Mouse (Mus musculus) mouse embryonic stem cell (cell line): Measurements from ENCODE around the gene Ralb.

ENCODE experiments used
- in situ Hi-C, 2 experiments: fragments of 300-500 bp; cut with MboI; formaldehyde crosslinking; loops; 1 replicate in 1 of 2; 3 replicates in 1 of 2; pipeline ENCODE4 v1.14.3; 2019 to 2020; ENCODE audit warnings: low sequenced_read_pairs in 2 of 2, low pct_unique_long_range_greater_than_20kb in 1 of 2, mixed read lengths in 1 of 2; ENCODE audit not compliant: unreplicated experiment in 1 of 2

Ralb gene

DNA sequence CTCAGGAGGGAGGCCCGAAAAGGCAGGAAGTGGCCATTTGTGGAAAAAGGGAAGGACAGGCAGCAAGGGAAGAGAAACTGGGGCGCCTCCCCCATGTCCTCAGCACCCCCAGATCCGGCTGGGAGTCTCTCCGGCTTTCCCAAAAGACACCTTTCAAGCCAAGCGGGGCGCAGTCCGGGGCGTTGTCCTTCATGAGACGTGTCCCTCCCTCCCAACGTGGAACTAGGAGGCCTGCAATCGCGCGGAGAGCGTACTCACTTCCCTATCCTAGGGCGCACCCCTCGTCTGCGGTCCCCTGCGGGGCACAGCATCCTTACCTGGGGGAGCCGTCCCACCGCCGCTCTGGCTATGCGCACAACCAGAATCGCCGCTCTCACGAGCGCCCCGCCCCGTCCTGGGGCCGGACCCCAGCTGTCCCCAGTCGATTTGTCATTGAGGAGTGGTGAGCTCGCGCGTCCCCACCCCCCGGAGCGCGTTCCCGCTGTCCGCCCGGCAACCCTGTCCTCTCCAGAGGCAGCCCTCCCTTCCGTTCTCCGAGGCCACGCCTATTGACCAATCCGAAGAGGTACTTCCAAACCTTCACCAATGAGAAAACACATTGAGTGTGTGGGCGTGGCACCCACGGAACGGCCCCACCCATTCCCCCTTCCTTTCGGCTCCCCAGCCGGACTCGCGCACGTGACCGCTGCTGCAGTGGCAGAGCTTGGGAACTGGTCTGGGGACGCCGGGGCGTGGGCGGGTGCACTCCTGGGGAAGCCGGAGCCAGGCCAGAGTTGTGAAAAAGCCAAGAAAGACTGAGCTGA lies at the start of gene Ralb:
Gene Ralb (minus strand): TSS at position 535 of the 803 bp plus-strand sequence.
- in situ Hi-C loops: no loop called here

DNA sequence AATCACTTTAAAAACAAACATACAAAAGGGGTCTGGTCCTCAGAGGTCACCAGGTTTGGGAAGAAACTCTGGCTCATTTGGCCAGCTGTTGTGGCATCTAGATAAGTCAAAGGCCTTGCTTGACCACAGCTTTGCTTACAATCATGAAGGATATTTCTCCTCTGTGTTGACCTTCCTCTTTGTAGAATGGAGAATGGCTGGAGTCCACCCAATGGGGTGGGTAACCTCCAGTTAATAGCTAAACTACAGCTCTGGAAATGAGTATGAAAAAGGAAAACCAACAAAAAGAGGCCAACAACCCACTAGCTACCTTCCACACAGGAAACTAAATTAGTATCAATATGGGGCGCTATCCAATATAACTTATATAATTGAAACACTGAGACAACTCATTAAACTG lies 47.1 kb upstream of the Ralb start:
- in situ Hi-C loops: loop anchor here in 1 of 2 experiments (10.0 kb wide), 1 partner anchor 123 kb away; no protein-coding TSS in a partner anchor

DNA sequence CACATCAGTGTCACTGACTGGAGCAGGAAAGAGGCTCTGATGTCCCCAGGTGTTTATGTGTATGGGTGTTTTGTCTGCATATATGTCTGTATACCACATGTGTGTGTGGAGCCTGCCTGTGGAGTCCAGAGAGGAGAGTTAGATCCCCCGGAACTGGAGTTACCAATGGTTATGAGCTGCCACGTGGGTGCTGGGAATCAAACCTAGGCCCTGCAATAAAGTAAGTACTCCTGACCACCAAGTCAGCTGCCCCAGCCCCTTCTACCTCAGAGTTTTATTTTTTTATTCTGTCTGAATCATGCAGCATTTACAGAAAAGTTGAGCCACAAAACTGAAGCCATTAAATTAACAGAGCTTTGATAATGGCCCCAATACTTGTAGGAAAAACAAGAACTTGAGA lies 45.5 kb upstream of the Ralb start:
- in situ Hi-C loops: loop anchor here in 1 of 2 experiments (10.0 kb wide), 1 partner anchor 125 kb away; no protein-coding TSS in a partner anchor

DNA sequence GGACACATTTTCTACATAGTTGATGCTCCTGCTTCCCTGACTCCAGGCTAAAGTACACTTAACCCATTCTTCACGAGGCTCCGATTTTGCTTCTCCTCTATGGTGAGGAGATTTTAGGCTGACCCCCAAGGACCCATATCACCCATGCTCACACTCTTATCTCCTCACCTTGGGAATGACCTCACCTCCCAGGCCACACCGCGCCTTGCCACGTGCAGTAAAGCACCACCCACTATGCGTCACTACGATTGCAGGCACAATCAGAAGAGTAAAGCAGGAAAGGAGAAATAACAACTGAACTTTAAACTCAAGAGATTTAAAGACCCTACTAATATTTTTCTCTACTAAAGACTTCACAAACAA lies 44.7 kb upstream of the Ralb start:
- in situ Hi-C loops: loop anchor here in 1 of 2 experiments (10.0 kb wide), 1 partner anchor 125 kb away; no protein-coding TSS in a partner anchor

DNA sequence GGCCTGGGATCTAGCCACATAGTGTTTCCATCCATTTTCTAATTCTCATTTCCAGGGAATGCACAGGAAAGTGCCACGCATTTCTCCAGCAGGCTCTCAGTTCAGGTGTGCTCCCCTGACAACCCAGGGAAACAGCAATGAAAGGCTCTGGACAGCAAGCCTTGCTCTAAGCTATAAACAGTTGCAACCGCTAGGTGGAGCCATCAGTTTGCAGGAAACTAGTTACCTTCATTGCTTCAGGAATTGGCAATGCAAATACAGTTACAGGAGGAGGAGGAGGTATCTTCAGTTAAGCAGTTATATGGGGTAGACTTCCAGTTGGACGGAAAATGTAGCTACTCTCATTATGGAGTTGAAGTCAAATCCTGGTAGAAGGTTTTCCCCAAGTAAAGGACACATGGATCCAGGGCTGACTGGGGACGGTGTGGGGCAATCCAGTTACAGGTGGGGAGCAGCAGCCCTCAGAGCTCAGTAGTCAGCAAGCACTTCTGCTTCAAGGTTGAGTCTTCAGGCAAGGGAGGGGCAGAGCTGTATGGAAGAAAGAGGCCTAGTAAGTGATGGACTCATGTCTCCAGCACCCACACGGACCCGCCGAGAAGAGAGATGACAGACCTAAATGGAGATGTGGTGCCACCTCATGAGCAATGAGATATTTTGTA lies 44.2 kb upstream of the Ralb start:
- in situ Hi-C loops: loop anchor here in 1 of 2 experiments (10.0 kb wide), 1 partner anchor 126 kb away; no protein-coding TSS in a partner anchor

DNA sequence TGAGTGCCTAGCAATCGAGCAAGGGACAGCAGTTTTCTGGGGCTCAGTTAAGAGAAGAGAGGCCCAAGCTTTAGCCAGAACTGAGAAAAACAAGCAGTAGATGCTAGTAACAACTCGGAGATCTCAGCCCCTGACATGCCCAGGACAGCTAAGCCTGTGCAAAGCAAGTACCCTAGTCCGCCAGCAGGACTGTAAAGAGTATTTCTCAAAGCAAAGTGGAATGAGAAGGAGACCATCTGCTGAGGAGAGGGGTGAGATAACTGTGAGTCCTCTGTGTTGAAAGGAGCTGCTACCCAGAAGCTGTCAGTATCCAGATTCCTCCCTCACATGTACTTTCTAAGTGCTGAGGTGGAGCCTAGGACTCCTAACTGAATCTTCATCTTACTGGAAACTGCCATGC lies 41.9 kb upstream of the Ralb start:
- in situ Hi-C loops: loop anchor here in 1 of 2 experiments (10.0 kb wide), 1 partner anchor 128 kb away; no protein-coding TSS in a partner anchor

DNA sequence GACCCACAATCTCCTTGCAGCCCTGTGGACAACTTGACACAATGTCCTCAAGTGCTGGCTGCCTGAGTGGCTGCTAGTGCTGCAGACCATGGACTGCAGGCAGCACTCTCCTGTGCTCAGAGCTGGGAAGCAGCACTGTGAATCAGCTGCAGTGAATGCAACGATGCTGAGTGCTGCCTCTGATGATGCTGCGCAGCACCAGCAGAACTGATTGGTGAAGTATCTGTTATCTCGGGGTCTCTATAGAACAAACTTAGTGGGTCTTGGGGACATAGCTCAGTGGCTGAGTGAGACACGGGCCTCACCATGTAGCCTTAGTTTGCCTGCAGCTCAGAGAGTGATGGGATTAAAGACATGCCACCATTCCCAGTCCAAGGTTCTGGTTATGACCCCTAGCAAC lies 41.1 kb upstream of the Ralb start:
- in situ Hi-C loops: loop anchor here in 1 of 2 experiments (10.0 kb wide), 1 partner anchor 129 kb away; no protein-coding TSS in a partner anchor

DNA sequence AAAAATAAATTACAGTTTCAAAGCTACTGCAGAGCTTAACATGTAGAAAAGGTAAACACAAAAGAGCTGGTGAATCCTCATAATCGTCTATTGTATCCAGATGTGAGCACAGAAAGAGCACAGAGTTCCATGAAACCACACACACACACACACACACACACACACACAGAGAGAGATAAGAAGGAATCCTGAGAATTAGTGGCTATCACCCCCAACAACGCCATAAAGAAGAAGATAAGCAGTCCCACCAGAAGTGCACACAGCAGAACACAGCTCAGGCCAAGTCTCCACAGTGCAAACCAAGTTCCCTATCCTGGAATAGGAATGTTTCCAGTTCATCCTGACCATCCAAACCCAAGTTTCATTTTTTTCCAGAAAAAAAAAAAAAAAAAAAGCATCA lies 40.6 kb upstream of the Ralb start:
- in situ Hi-C loops: loop anchor here in 1 of 2 experiments (10.0 kb wide), 1 partner anchor 130 kb away; no protein-coding TSS in a partner anchor

DNA sequence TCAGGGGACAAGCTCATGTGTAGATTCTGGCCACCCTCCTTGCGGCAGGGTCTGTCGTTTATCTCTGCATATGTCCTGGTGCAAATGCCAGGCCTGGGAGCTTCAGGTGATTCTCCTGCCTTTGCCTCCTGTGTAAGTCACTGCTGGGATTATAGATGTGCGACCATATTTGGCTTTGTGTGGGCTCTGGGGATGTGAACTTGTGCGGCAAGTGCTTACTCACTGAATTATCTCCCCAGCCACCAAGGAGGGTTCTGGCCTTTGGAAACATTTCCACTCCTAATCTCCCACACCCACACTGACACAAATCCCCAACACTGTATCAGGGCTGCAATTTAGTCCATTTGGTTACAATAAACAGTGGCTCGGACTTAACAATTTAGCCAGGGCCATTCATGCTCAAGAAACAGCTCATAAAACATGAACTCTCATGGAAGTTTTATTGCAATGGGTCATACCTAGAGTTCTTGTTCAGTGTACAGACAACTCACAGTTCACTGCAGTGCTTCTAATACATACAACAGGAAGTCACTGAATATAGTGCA lies 40.1 kb upstream of the Ralb start:
- in situ Hi-C loops: loop anchor here in 1 of 2 experiments (10.0 kb wide), 1 partner anchor 130 kb away; no protein-coding TSS in a partner anchor

DNA sequence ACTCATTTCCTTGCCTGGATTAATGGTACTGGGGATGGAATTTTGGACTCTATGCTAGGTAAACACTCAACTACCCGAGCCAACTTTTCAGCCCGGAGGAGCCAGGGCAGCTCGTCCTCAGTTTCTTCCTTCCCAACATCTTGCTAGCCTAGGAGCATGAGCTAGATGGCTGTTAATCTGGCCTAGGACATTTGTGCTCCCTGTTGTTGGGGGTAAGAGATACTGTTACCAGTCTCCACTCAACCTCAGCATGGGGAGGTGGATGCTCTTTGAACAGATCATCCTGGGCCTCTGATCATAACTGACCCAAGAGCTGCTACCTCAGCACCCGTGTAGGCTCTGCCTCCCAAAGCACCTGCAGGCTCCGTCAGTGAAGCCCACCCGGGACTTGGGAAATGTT lies 38.7 kb upstream of the Ralb start:
- in situ Hi-C loops: loop anchor here in 1 of 2 experiments (10.0 kb wide), 1 partner anchor 131 kb away; no protein-coding TSS in a partner anchor

DNA sequence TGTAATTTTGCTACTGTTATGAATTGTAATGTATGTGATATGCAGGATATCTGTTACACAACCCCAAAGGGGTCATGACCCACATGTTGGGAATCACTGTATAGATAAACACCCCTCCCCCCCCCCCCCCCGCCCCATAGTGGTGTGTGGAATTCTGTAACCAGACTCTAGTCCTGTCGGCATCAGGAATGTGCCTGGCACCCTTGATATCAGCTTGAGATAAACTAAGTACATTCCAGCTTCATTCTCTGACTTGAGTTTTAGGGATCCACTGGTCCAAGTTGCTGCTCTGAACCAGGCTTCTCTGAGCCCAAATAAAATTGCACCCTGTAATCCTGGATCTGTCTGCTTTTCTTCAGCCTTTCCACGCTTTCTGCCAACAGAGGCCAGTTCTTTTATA lies 37.0 kb upstream of the Ralb start:
- in situ Hi-C loops: loop anchor here in 1 of 2 experiments (10.0 kb wide), 1 partner anchor 133 kb away; no protein-coding TSS in a partner anchor

DNA sequence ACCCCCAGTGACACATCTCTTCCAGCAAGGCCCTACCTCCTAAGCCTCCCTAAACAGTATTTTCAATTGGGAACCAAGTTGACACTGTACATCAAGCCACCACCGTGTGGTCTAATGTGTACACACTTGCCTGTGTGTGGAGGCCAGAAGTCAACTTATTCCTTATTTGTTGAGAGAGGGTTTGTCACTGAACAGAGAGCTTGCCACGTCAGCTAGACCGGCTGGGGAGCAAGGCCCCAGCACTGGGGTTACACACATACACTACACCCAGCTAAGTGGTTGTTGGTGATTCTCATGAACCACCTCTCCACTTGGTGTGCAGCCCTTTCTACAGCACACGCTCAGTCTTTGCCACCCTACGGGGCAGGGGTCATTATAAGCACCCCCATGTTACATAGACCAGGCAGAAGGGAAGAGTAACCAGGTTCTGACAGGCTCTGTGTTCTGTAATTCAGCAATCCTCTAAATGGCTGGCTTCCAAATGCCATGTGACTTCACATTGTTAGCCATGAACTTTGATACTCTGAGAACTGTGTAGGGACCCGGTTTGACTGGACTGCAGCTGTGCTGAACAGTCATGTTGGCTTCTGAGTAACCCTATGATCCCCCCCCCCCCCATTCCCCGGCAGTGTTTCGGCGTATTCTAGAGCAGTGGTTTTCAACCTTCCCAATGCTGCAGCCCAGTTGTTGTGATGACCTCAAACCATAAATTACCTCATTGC lies 36.4 kb upstream of the Ralb start:
- in situ Hi-C loops: loop anchor here in 1 of 2 experiments (10.0 kb wide), 1 partner anchor 134 kb away; no protein-coding TSS in a partner anchor

DNA sequence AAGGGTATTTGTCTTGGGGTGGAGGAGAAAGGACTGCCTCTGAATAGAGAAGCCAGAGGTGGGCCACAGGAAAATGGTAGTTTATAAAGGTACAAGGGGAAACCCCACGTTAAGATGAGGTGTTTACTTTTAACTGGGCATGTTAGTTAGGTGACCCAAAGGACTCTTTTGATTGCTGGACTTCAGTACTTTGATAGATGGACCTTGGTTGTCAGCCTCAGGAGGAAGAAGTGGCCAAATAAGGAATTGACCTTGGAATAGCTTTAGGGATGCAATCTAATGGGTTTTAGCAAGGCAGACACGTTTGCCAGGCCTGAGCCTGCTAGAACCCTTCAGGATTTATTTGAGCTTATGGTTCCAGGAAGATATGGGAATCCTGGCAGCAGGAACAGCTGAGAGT lies 34.7 kb upstream of the Ralb start:
- in situ Hi-C loops: no loop called here

DNA sequence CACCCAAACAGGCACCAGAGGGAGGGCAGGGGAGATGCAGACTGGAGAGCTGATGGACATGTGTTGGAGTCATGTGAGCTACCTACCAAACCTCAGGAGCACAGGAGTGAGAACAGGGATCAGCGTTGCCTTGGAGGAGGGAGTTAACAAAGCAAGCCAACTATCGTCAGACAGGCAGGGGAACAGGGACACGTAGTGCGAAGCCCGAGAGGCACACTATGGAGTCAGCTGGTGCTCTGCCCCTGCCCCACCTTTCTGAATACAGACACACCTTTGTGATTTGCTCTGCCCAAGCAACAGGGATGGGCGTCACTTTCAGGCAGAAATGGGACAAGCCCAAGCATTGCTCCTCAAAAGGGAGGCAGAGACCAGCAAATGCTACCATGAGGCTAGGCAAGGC lies 33.1 kb upstream of the Ralb start:
- in situ Hi-C loops: no loop called here

DNA sequence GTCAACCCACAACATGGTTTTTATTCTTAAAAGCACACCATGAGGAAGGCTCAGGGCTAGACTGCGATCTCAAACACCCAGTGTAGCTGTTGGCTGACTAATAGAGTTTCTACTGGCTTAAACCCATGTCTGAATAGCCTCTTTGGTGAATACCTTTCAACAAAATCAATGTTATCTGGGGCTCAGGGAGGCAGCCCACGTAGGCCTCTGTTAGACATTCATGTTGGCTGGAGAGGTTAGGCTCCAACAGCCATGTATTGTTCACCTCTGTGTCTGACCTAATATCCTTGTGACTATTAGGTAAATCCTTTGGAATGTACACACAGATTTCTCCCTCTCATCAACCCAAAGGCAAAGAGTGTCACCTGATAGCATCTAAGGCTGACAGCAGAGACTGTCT lies 31.5 kb upstream of the Ralb start:
- in situ Hi-C loops: no loop called here

DNA sequence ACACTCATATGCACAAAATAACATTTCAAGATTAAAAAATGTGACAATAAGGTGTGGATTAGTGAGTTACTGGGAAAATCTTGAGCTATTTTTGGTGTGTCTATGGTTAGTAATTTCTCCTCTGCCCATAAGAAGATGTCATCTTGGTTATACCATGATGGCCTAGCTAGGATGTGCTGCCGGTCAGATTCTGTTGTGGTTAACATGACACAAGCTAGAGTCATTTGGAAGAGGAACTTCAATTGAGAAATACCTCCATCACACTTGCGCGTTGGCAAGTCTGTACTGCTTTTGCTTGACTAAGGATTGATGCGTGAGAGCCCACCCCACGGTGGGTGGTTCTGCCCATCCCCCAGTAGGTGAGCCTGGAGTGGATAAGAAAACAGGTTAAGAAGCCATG lies 29.7 kb upstream of the Ralb start:
- in situ Hi-C loops: no loop called here

DNA sequence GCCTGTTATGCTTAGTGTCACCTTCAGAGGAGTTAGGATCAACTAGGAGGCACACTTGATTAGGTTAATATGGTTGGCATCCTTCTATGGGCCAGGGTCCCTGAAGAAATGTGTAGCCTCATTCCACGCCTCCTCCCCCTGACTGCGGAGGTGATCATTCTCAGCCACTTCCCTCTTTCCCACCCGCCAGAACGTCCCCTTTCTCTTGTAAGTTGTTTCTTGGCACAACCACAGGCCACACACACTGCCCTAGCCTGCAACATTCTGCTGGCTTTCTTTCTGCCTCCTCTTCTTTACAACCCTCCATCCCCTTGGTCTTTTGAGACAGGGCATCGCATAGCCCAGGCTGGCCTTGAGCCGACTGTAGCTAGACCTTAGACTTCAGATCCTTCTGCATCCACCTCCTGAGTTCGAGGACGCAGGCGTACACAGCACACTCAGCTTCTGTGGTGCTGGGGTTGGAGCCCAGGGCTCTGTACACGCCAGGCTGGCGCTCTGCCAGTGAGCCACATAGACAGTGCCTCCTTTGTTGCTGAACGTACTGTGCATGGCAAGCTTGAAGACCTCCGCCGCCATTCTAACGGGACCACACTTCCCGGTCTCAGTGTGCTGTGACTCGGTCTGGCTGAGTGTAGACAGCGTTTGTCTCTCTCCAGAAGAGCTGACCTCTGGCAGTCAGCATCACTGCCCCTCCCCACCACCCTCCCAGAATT lies 28.7 kb upstream of the Ralb start:
- in situ Hi-C loops: no loop called here

DNA sequence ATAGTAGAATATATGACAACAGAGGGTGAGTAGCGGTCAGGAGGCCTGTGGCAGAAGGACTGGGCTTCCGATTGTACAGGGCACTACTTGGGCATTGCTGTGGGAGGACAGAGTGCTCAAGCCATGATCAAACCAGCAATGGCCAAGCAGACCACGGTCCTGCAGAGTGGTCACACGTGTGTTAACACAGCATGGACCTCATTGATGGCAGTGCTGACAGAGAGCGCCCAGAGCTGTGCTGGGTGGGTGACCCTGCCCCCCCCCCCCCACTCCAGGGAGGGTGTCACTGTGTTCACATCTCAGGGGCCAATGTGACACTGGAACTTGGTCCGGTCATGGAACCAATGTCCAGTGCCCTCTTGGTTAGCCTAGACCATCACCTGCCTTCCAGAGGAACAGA lies 27.6 kb upstream of the Ralb start:
- in situ Hi-C loops: no loop called here
